Mouse (Mus musculus): Measurements from ENCODE around the gene Cpne1. TPM values are rescaled to one million over a fixed set of nuclear protein-coding genes. Genes with fewer than 3 reads are reported as not detected.
A peak's percentile ranks its signal among the peaks of the same experiment; 100 is the strongest.

Cpne1 gene
- polyA plus RNA-seq, 1 experiment from 2014 or later: 42.3 TPM

DNA sequence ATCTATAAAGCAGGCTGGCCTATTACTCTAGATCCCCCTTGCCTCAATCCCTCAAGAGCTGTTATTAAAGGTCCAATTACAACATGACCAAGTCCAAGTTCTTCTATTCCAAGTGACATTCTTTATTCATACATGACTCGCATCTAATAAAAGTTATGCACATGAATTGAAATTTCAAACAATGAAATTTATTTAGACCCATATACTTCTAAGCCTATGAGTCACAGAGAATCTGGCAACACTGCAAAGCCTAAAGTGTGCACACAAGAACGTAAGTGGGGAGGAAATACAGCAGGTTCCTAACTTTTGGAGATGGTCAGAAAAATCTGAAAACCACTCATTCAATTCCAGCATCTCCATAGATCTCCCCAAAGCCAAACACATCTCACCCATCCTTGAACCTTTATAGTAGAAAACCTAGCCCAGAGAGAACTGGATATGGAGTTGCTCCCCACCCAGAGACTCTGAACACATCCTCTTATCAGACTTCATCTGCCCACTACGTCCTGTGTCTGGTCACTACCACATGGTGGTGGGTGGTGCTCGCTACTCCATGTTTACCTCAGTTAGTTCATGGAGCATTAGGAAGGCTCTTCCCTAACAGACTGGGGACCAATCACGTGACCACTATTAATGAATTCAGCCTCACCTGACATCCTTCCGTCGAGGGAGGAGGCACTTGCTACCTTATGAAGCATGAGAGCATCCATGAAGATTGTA is 24.2 kb downstream of the Cpne1 start:
- Histone ChIP-seq H3K4me1 (ENCODE audit: insufficient read depth, low read depth, low read length) (no peaks in the 10 kb centered on the region), H3K9me3 (ENCODE audit: low read length) (no peaks in the 10 kb centered on the region), H3K4me2 (replicated peaks; ENCODE audit: low read depth, low read length) (no peak overlapping the region), H3K4me3 (ENCODE audit: low read depth, low read length) (no peak overlapping the region), H3K36me3 (ENCODE audit: insufficient read depth, low read length) (0 out of 2 replicates have a peak, but pooled peaks cover 6% of the 10 kb centered on the region), H3K27ac (ENCODE audit: low read length) (no peak overlapping the region), H3K9ac (replicated peaks; ENCODE audit: low read depth) (no peak overlapping the region), H3K27me3 (replicated peaks; ENCODE audit: insufficient read depth, low read length) (no peaks in the 10 kb centered on the region)
- WGBS: 80% methylated on average over 7 of the region's 7 CpGs
- TF ChIP-seq EP300 (IDR thresholded peaks at IDR 0.05): no peak
- ATAC-seq (no peak), DNase-seq (ENCODE audit: low spot score) (no peak)

DNA sequence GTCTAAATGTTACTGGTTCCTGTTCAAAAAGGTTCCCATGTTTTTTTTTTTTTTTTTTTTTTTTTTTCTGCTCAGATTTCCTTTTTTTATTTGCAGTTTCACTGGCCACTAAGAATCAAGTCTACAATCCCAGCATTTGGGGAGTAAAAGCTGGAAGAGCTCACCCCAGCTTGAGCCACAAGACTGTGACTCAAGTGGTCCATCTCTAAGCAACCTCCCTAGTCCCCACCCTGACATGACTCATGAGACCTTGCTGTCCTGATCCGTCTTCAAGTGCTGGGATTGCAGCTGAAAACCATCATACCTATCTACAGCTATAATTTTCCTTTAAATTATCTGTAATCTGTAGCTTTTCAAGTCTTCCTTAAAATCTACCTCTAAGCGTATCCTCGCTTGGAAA is 27.2 kb downstream of the Cpne1 start:
- Histone ChIP-seq H3K27me3 (replicated peaks; ENCODE audit: insufficient read depth, low read length) (no peaks in the 10 kb centered on the region), H3K4me3 (ENCODE audit: low read depth, low read length) (no peak overlapping the region), H3K36me3 (ENCODE audit: insufficient read depth, low read length) (0 out of 2 replicates have a peak, but pooled peaks cover 1% of the 10 kb centered on the region), H3K4me1 (ENCODE audit: insufficient read depth, low read depth, low read length) (no peaks in the 10 kb centered on the region), H3K27ac (ENCODE audit: low read length) (no peak overlapping the region), H3K9ac (replicated peaks; ENCODE audit: low read depth) (no peak overlapping the region), H3K9me3 (ENCODE audit: low read length) (no peaks in the 10 kb centered on the region), H3K4me2 (replicated peaks; ENCODE audit: low read depth, low read length) (no peak overlapping the region)
- ATAC-seq (no peak), DNase-seq (ENCODE audit: low spot score) (no peak)
- TF ChIP-seq EP300 (IDR thresholded peaks at IDR 0.05): no peak
- no peak for TF ChIP-seq CTCF (IDR thresholded peaks at IDR 0.05)
- WGBS: 87% methylated on average over 3 of the region's 3 CpGs

GRCm38 (mm10) chr2:156080391-156080790 is 31.4 kb downstream of the Cpne1 start:
- Histone ChIP-seq H3K9ac (replicated peaks; ENCODE audit: low read depth) (no peak overlapping the region), H3K27me3 (replicated peaks; ENCODE audit: insufficient read depth, low read length) (no peaks in the 10 kb centered on the region), H3K4me2 (replicated peaks; ENCODE audit: low read depth, low read length) (no peak overlapping the region), H3K4me1 (ENCODE audit: insufficient read depth, low read depth, low read length) (no peaks in the 10 kb centered on the region), H3K9me3 (ENCODE audit: low read length) (no peaks in the 10 kb centered on the region), H3K4me3 (ENCODE audit: low read depth, low read length) (no peak overlapping the region), H3K36me3 (ENCODE audit: insufficient read depth, low read length) (peaks cover 27% of the 10 kb centered on the region), H3K27ac (ENCODE audit: low read length) (no peak overlapping the region)
- no peak for ATAC-seq
- DNase-seq (ENCODE audit: low spot score): no peak
- TF ChIP-seq EP300 (IDR thresholded peaks at IDR 0.05): no peak
- TF ChIP-seq CTCF (IDR thresholded peaks at IDR 0.05): no peak
- WGBS: 76% methylated on average over 7 of the region's 7 CpGs

DNA sequence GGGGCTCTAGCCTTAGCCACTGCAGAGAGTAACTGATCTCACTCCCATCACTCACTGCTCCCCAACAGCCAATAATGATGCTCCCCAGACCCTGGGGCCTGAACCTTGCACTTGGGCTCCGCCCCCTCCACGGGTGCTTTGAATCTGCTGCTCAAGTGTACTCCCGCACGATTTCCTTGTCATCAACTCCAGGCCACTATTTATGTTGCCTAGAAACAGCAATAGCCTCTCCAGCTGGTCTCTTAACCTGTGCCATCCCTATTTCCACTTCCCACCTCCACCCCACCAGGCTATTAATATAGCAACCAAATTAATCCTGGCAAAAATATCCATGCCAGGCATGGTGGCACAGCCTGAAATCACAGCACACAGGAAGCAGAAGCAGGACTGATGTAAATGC is 32.1 kb downstream of the Cpne1 start:
- TF ChIP-seq EP300 (IDR thresholded peaks at IDR 0.05) (no peak), CTCF (IDR thresholded peaks at IDR 0.05) (no peak)
- Histone ChIP-seq H3K27ac (ENCODE audit: low read length) (no peak overlapping the region), H3K27me3 (replicated peaks; ENCODE audit: insufficient read depth, low read length) (no peaks in the 10 kb centered on the region), H3K9ac (replicated peaks; ENCODE audit: low read depth) (no peak overlapping the region), H3K4me3 (ENCODE audit: low read depth, low read length) (no peak overlapping the region), H3K36me3 (ENCODE audit: insufficient read depth, low read length) (peaks cover 32% of the 10 kb centered on the region), H3K9me3 (ENCODE audit: low read length) (no peaks in the 10 kb centered on the region), H3K4me2 (replicated peaks; ENCODE audit: low read depth, low read length) (no peak overlapping the region), H3K4me1 (ENCODE audit: insufficient read depth, low read depth, low read length) (no peaks in the 10 kb centered on the region)
- peak; percentile 15 for DNase-seq (ENCODE audit: low spot score)
- no peak for ATAC-seq
- WGBS: 37% methylated on average over 4 of the region's 4 CpGs

GRCm38 (mm10) chr2:156079183-156079560 is 32.6 kb downstream of the Cpne1 start:
- H3K4me2 ChIP-seq (replicated peaks; ENCODE audit: low read depth, low read length): no peak overlapping the region
- no peaks in the 10 kb centered on the region for H3K9me3 ChIP-seq (ENCODE audit: low read length)
- DNase-seq (ENCODE audit: low spot score) (no peak), ATAC-seq (no peak)
- no peak overlapping the region for H3K4me3 ChIP-seq (ENCODE audit: low read depth, low read length)
- H3K9ac ChIP-seq (replicated peaks; ENCODE audit: low read depth): no peak overlapping the region
- peaks cover 34% of the 10 kb centered on the region for H3K36me3 ChIP-seq (ENCODE audit: insufficient read depth, low read length)
- H3K4me1 ChIP-seq (ENCODE audit: insufficient read depth, low read depth, low read length): no peaks in the 10 kb centered on the region
- H3K27ac ChIP-seq (ENCODE audit: low read length): no peak overlapping the region
- no peak for TF ChIP-seq EP300 (IDR thresholded peaks at IDR 0.05)
- no peak for TF ChIP-seq CTCF (IDR thresholded peaks at IDR 0.05)
- H3K27me3 ChIP-seq (replicated peaks; ENCODE audit: insufficient read depth, low read length): no peaks in the 10 kb centered on the region
- 74% methylated on average over 8 of the region's 8 CpGs for WGBS

GRCm38 (mm10) chr2:156078421-156079182 is 33.2 kb downstream of the Cpne1 start:
- TF ChIP-seq CTCF (IDR thresholded peaks at IDR 0.05) (no peak), EP300 (IDR thresholded peaks at IDR 0.05) (no peak)
- Histone ChIP-seq H3K4me3 (ENCODE audit: low read depth, low read length) (no peak overlapping the region), H3K27ac (ENCODE audit: low read length) (no peak overlapping the region), H3K4me1 (ENCODE audit: insufficient read depth, low read depth, low read length) (no peaks in the 10 kb centered on the region), H3K4me2 (replicated peaks; ENCODE audit: low read depth, low read length) (no peak overlapping the region), H3K36me3 (ENCODE audit: insufficient read depth, low read length) (peaks cover 40% of the 10 kb centered on the region), H3K9ac (replicated peaks; ENCODE audit: low read depth) (no peak overlapping the region), H3K27me3 (replicated peaks; ENCODE audit: insufficient read depth, low read length) (no peaks in the 10 kb centered on the region), H3K9me3 (ENCODE audit: low read length) (no peaks in the 10 kb centered on the region)
- ATAC-seq (no peak), DNase-seq (ENCODE audit: low spot score) (no peak)
- 90% methylated on average over 16 of the region's 16 CpGs for WGBS

Data from lung, postnatal 0 days (tissue).